Mouse (Mus musculus) WW6 (cell line): ENCODE data around the gene Ankrd44.
"Not testable (repeated sequence)": the region's sequence is repeated elsewhere in the genome, so short reads cannot be mapped to it uniquely, and the experiment has no call there.

ENCODE experiments used
- DNase-seq: peaks from one replicate; pipeline ENCODE4 v3.0.0-alpha.2; 2013; ENCODE audit warnings: low read depth, low spot score

Ankrd44 gene

DNA sequence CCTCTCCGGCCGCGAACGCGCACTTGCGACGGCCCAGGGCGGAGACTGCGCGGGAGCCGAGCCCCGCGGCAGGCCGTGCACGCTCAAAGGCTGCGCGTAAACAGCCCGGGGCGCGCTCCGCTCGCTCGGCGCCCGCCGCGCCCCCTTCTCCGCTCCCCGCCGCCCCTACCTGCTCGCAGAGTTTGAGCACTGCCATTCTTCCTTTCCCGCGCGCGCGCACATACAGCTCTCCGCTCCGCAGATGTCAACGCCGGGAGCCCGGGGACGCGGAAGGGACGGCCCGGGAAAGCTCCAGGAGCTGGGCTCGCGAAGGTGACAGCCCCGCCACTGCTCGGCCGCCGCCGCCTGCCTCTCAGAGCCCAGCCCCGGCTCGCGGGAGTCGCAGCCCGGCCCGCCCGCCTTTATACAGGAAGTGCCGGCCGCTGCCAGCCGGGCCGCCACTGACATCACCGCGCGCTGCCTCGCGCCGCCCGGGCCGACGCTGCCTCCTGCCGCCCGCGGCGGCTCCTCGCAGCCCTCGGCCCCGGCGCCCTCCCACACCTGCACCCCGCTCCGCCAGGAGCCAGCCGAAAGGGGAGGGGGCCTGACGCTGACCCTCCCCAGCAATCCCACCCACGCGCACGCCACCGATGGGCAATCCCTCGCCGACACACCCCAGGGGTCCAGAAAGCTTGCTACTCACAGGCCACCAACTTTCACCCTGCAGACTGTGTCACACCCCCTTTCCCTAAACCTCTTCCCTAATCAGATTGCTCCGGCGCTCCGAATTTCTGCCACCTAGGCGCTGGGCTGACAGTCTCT, at the start of gene Ankrd44:
Gene Ankrd44 (minus strand): TSS at position 417 of the 801 bp plus-strand sequence.
- DNase-seq: peak; percentile 47

DNA sequence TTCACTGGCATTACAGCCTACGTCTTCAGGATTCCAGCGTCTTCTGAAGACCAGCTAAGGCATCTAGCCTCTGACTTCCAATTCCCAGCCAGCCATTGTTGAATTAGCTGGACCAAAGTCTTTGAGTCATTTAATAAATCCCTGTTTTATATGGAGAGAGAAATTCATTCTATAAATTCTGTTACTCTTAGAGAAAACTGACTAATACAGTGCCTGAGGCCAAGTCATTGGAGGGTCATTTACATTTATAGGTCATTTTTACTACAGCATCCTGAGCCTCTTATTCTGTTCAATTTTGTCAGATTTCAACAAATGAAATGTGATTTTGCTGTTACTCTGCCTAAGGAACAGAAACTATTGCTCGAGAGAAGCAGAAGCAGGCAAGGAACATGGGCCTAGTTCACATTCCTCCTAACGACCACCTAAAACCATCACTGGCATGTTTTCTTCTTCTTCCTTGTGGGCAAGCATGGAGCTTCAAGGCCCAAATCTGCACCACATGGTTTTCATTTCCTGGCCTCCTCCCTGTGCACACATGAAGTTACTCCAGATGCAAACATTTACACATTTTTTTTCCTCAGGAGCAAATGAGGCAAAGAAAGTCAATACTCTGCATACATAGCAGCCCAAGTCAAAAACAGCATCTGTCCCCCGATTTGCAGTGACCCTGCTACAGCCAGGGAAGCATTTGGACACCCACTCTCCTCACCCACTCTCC, 45.7 kb upstream of the Ankrd44 start:
- no peak for DNase-seq

DNA sequence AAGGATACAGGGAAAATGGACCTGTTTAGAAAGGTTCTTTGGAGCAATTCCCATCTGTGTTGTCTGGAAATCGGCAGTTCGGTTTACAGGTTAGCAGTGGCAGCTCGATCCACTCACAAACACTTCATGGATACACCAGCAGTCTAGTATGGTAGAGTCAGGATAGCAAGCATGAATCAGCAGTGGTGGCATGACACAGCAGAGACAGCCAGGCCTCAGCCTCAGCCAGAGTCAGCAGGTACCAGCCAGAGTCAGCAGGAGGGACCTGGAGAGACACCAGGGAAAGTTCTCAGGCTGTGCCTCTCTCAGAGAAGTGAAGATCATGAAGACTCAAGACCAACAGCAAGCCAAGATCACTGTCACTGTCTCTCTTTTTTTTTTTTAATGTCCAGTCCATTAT, 40.7 kb upstream of the Ankrd44 start:
- DNase-seq: no peak

DNA sequence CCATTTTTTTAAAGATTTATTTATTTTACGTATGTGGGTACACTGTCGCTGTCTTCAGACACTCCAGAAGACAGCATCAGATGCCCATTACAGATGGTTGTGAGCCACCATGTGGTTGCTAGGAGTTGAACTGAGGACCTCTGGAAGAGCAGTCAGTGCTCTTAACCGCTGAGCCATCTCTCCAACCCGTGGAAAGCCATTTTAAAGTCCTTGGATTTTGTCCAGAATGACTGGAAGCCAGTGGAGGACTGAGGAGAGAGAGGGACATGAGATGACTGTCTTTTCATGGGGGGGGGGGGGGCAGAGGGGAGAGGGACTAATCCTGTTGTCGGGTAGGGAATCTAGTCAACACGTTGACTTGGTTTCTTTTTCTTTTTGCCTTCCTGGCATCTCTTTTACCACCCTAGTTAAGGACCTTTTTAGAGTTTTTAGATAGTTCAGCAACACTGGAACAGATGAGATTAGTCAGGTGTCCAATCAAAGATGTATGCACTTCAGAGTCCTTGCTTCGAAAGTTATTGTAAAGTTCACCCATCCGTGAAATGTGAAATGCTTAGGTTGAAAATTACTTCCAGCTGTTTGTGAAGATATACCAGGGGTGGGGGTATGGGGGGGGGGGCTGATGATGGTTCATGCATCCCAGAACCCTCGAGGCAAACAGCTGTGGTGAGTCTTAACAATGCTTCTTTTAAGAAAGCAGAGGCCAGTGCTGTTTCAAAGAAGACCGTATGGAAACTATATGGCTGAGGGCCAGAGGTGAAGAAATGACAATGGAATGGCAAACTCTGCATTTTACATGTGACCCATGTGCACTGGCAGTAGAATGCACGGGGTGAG, 39.2 kb upstream of the Ankrd44 start:
- no peak for DNase-seq

DNA sequence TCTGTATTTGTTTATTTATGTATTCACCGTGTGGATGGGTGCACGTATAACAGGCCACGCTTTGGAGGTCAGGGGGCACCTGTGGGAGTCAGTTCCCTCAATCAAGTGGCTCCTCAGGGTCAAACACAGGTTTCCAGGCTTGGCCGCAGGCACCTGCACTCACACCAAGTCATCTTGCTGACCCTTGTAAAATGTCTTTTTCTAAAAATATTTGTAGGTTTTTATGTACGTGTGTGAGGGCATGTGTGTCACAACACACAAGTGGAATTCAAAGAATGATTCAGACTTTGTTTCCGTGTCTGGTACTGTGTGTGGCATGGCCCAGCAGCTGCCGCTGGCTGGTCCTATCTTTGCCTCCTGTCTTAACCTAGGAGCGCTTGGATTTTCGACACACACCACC, 35.5 kb upstream of the Ankrd44 start:
- DNase-seq: no peak

DNA sequence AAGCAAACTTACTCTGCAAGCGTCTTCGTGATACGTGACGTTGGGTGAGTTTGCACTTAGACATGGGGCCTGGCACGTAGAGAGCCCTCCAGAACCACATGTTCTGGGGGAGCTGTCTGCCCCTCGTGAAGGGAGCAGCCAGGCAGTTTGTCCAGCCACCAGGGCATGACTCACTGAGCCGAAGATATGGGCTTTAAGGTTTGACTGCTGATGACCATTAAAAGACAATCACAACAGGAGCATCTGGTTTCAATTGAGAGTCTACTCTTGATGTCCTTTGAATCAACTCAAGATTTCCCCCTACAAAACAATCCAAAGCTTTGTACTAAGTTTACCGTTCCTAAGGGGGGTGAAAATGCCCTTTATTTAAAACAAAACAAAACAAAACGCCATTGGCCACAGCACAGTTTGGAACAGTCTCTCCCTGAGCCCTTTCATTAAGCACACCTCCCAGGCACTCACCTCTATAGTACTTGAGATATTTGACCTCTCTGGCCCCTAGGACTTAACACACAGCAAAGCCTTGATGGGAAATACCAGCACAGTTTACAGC, 34.5 kb upstream of the Ankrd44 start:
- DNase-seq: no peak

DNA sequence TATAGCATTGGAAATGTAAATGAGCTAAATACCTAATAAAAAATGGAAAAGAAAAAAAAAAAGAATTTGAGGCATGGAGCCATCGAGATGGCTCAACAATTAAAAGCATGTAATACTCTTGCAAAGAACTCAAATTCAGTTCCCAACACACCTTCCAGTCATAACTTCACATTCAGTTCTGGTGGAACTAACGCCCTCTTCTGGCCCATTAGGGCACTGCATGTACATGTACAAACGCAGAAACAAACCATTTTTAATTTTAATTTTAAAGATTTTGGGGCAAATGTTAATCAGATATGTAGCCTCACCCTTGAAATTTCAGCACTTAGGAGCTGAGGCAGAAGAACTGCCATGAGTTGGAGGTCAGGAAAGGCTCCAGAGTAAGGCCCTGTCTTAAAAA, 32.3 kb upstream of the Ankrd44 start:
- no peak for DNase-seq

DNA sequence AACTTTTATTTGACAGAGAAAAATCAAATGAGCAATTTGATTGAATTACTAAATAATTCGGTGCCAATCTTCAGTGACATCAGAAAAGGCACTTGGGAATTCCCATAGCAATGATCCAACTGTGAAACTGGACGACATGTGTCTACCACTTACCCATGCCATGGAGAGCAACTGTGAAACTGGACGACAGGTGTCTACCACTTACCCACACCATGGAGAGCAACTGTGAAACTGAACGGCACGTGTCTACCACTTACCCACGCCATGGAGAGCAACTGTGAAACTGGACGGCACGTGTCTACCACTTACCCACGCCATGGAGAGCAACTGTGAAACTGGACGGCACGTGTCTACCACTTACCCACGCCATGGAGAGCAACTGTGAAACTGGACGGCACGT, 30.8 kb upstream of the Ankrd44 start:
- not testable (repeated sequence) for DNase-seq

DNA sequence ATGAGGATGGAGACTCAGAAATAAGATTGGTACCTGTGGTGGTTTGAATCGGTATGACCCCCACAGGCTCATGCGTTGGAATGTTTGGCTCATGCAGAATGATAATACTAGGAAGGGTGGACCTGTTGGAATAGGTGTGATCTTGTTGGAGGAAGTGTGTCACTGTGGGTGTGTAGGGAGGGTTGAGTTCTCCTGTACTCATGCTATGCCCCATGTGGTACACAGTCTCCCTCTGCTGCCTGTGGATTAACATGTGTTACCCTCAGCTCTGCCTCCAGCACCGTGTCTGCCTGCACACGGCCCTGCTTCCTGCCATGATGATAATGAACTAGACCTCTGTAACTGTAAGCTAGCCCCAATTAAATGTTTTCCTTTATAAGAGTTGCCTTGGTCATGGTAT, 28.7 kb upstream of the Ankrd44 start:
- no peak for DNase-seq

DNA sequence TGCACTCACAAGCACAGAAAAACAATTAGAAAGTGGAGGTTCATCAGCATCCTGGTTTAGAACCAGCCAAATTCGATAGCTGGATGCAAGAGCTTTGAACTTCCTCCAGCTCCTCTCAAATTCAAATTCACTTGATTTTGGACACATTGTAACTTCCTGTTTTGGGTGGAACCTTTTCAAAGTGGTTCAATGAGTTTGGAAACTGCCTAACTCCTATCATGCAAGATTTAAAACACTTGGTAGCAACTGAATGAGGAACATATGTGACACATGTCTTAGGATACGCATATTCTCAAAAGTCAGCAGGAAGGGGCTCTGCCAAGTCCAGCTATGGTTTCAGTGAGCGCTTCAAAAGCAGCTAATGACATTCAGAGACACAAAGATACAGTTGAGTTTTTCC, 18.5 kb upstream of the Ankrd44 start:
- DNase-seq: no peak

DNA sequence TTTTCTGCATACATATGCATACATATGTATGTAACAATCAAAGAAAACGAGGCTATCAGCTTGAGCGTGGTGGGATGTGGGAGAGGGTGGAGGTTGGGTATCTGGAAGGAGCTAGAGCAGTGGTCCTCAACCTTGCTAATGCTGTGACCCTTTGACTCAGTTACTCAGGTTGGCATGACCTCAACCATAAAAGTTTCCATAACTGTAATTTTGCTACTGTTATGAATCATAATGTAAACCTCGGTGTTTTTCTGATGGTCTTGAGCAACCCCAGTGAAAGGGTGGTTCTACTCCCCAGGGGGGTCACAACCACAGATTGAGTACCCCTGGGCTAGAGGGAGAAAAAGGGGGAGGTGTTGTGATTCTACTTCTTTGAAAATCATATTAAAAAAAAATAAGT, 9.3 kb upstream of the Ankrd44 start:
- no peak for DNase-seq

DNA sequence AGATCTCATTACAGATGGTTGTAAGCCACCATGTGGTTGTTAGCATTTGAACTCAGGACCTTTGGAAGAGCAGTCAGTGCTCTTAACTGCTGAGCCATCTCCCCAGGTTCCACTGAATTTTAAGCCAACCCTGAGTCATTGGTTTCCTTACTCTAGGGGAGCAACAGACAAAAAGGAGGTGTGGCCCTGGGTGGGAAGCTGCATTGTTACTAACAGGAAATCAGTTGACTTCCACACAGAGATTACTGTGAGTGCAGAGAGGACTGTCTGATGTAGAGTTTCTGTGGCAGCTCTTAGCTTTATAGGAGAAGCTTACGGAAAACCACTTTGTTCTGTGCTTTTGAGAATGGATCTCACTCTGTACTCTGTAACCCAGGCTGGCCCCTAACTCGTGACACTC, 8.7 kb upstream of the Ankrd44 start:
- no peak for DNase-seq

DNA sequence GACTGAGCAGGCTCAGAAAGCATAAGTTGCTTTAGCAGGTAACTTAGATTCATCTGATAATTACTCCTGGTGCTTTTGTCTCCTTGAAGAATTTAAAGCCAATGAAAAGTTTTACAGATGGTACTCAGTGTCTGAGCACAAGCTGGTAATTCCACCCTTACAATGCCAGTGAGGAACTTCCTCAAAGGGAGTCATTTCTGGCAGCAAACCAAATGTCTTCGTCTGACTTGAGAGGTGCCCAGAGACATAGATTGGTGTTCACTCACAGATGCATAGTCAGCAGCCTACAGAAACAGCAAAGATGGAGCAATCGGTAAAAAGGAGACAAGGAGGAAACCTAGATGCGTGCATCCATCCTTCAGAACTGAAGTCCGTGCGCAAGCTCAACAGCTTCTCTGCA, 7.5 kb upstream of the Ankrd44 start:
- DNase-seq: no peak

DNA sequence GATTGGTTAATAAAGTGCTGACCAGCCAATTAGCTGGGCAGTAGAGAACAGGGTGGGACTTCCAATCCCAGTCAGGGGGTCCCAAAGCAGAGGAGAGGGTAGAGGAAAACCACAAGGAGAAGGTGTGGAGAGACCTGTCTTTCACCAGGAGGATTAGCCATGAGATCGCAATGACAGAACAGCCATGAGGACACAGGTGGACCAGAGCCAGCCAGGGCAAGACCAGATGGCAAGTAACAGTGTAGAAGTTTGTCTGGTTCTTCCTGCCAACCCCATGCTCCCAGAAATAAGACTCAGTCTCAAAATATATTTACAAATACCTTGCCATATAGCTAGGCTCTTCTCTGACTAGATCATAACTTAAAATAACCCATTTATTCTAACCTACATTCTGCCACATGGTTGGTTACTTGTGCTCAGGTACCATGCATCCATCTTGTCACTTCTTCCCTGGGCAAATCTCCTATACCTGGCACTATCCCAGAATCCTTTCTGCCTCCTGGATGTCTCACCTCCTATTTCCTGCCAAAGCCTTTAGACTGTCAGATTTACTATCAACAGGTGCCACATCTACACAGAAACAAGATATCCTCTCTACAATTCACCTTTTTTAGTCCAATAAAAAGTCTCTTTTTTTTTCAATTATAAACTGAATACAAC, 6.4 kb upstream of the Ankrd44 start:
- no peak for DNase-seq

DNA sequence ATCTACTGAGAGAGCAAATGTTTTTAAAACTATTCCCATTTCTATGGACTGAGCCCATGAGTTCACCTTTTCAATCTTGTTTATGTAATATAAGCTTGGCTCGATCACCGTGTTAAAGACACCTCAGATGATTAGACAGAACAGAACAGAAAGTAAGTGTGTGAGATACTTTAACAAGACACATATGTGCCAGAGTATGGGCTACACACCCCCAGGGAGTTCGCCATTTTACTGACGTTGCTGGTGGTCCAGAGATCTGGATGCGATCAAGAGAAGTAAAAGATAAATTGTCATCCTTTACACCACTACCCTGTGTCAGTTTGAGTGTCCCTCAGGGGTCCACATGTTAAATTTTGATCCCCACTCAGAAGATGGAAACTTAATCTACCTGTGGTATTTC, 5.0 kb upstream of the Ankrd44 start:
- DNase-seq: no peak

DNA sequence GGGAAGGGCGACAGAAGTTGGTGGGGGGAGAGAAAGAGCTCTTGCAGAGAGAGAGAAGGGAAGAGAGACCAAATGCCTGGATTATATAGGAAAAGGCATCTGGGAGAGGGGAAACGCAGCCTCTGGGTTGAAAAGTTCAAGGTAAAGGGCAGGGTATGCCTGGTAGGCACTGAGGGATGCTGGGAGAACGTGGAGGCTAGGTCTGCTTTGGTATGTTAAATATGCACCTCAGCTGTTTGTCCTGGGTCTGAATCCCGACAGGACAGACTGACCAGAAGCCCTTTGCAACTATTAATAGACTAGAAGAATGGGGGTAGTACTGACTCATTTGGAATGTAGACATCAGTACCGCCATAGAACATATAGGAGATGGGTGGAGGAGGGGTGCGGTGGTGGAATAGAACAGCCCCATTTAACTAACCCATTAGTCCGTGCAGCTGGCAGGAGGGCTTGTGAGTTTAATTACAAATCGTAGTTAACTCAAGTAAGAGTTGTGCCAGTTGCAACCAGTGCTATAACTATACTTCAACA, 4.5 kb upstream of the Ankrd44 start:
- DNase-seq: no peak

DNA sequence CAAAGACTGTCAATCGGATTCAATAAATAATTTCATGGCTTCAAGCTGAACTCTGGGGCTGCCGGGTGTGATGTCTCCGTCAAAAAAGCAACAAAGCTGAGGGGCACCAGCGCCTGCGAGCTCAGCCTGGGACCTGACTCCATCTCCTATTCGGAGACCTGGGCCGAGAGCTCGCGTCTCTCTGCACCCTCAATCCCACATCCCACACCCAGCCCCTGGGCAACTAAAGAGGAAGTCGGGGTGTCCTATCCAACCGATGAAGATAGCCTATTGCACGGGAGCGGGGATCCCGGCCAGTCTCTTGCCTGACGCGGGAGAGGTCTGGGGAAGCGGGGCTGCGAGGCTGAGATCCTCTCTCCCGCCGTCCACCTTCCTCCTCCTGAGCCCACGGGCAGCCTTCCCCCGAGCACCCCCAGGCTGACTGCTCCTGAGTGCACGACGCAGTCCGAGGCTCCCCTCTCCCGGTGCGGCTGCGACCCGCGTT, 694 bp downstream of the Ankrd44 start:
- DNase-seq: no peak

DNA sequence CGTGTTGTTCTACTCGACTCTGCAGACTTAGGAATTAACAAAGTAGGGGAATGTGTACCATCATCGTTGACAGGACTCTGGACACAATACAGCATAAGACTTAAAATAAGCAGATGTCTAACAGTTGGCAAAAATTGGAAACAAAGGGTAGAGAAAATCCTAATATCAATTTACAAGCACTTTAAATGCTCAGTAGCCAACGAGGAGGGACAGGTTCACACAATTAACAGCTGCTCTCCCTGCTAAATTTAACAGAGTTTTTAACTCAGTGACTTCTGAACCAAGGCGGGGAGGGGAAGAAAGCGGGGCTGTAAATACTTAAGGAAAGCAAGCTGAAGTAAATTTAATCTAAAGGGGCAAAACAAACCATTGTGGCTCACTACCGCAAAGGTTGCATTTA, 1.4 kb downstream of the Ankrd44 start:
- no peak for DNase-seq

DNA sequence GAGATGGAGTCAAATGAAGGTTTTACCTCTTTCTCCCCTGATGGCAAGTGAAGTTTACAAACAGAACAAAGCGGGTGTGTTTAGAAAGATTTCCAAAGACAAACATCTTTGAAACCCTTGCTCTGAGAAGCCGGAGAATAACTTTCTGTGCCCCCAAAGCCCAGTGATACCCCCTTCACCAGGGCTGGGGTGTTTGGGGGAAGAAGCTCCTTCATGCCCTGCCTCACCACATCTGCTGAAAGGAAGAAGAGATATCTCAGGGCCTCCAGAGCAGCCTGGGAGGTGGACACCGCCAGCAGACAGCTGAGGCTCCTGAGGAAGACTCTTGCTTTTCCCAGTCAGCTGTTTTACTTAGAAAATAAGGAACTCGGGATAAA, 1.9 kb downstream of the Ankrd44 start:
- no peak for DNase-seq

DNA sequence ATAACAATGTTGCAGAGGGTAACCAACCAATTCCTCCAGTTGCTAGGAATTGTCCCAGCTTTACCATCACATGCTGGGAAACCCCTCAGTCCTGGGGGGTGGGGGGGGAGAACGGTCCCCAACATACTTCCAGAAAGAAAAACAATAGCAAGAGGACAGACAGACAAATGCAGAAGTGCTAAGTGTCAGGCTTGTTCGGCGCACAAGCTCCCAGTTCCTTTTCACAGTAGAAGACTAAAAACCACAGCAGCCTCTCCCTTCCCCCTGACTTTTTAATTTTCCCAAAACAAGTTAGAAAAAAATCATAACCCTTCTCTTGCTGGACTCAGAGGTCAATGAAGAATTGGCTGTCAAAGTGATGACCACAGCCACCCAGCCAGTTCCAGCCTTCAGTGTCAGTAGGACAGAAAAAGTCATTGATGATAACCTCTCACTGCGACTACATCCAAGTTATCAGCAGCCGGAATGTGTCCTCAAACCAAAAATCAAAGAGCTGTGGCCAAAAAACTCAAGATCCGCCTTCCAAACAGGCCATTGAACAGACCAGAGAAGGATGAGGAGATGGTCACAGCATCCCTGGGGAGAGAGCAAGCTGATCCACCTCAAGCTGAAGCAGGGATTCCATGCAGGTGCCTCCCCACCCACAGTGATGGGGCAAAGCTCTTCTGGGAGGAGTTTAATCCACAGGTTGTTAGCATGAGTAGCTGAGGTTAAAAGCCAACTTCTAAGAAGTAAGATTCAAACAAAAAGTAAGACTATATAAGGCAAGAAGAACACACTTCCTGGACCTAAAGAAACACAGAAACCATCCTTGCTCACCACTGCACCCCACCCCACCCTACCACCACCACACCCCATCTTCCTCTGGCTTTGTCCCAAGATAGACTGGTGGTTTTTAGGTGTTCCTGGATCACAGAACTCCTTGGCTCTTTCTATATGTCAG, 2.5 kb downstream of the Ankrd44 start:
- no peak for DNase-seq
